Comparison of ENCODE assay signal across 8 mouse cellular contexts in genomic region chr15:102692991-102693411, GRCm38 (mm10). TPM values are rescaled to one million over a fixed set of nuclear protein-coding genes. Genes with fewer than 3 reads are reported as not detected.
DNase-seq lines count a peak whose midpoint lies in the region; ATAC-seq and TF ChIP-seq lines count a peak whose summit lies in the region.

No protein-coding gene starts in this region.

- H3K27me3 ChIP-seq in embryonic facial prominence, embryonic 11.5 days (ENCODE audit: control insufficient read depth, insufficient read depth, low read length), result peaks cover 49% of the 10 kb centered on the region
- H3K27me3 ChIP-seq in heart, embryonic 12.5 days (replicated peaks), result peaks cover 82% of the 10 kb centered on the region
- H3K27me3 ChIP-seq in kidney, embryonic 14.5 days (ENCODE audit: control insufficient read depth, insufficient read depth, low read length), result peaks cover 49% of the 10 kb centered on the region
- peaks cover 94% of the 10 kb centered on the region for H3K27me3 ChIP-seq in liver, embryonic 12.5 days (replicated peaks)
- peaks cover 30% of the 10 kb centered on the region for H3K27me3 ChIP-seq in midbrain, postnatal 0 days (ENCODE audit: insufficient read depth, low read length)
- peaks cover 16% of the 10 kb centered on the region; the same call in 1 of the 2 replicates for H3K27me3 ChIP-seq in stomach, postnatal 0 days (ENCODE audit: control insufficient read depth, insufficient read depth, low read length)

- WGBS in embryonic facial prominence, embryonic 11.5 days, result under 1% methylated on average over 32 of the region's 32 CpGs
- under 1% methylated on average over 32 of the region's 32 CpGs for WGBS in heart, embryonic 12.5 days
- under 1% methylated on average over 30 of the region's 32 CpGs for WGBS in kidney, embryonic 14.5 days
- under 1% methylated on average over 32 of the region's 32 CpGs for WGBS in liver, embryonic 12.5 days (ENCODE audit: insufficient replicate concordance)
- WGBS in midbrain, postnatal 0 days, result under 1% methylated on average over 32 of the region's 32 CpGs
- under 1% methylated on average over 27 of the region's 32 CpGs for WGBS in stomach, postnatal 0 days

- ATAC-seq in embryonic facial prominence, embryonic 11.5 days (replicated peaks; ENCODE audit: insufficient number of reproducible peaks, low FRiP score, low TSS enrichment, low read depth), result peak; percentile 79
- peak; percentile 45; the same call in 1 of the 2 replicates for ATAC-seq in heart, embryonic 12.5 days (ENCODE audit: insufficient number of reproducible peaks, low FRiP score)
- peak; percentile 79 for ATAC-seq in kidney, embryonic 14.5 days (ENCODE audit: low FRiP score, low TSS enrichment)
- peak; percentile 24; the same call in 1 of the 2 replicates for ATAC-seq in liver, embryonic 12.5 days
- peak; percentile 85 for ATAC-seq in midbrain, postnatal 0 days (ENCODE audit: low FRiP score)
- peak; percentile 54; the same call in 1 of the 2 replicates for ATAC-seq in stomach, postnatal 0 days (ENCODE audit: low FRiP score, low TSS enrichment)

- no peaks in the 10 kb centered on the region; the same call in 1 of the 2 replicates for H3K4me1 ChIP-seq in embryonic facial prominence, embryonic 11.5 days (ENCODE audit: control insufficient read depth, insufficient read depth, low read length)
- peaks cover 17% of the 10 kb centered on the region for H3K4me1 ChIP-seq in heart, embryonic 12.5 days (replicated peaks)
- peaks cover 14% of the 10 kb centered on the region for H3K4me1 ChIP-seq in kidney, embryonic 14.5 days (ENCODE audit: control insufficient read depth, insufficient read depth, low read length)
- peaks cover 12% of the 10 kb centered on the region for H3K4me1 ChIP-seq in liver, embryonic 12.5 days
- H3K4me1 ChIP-seq in midbrain, postnatal 0 days (ENCODE audit: insufficient read depth, low read length), result 0 out of 2 replicates have a peak, but pooled peaks cover 4% of the 10 kb centered on the region
- peaks cover 5% of the 10 kb centered on the region; the same call in 1 of the 2 replicates for H3K4me1 ChIP-seq in stomach, postnatal 0 days (replicated peaks; ENCODE audit: control insufficient read depth, insufficient read depth)

- peak; percentile 62 for DNase-seq in urinary bladder, postnatal 25 days (ENCODE audit: low spot score)
- DNase-seq in urinary bladder, postnatal 10 days (ENCODE audit: low spot score), result no peak
- peak; percentile 81 for DNase-seq in embryonic facial prominence, embryonic 11.5 days (ENCODE audit: low spot score)
- DNase-seq in midbrain, postnatal 0 days (ENCODE audit: low spot score), result peak; percentile 76
- DNase-seq in stomach, postnatal 0 days (ENCODE audit: low spot score), result peak; percentile 75

- H3K36me3 ChIP-seq in embryonic facial prominence, embryonic 11.5 days (replicated peaks; ENCODE audit: control insufficient read depth, insufficient read depth, low read depth, low read length), result no peaks in the 10 kb centered on the region
- H3K36me3 ChIP-seq in heart, embryonic 12.5 days, result no peaks in the 10 kb centered on the region
- no peaks in the 10 kb centered on the region for H3K36me3 ChIP-seq in kidney, embryonic 14.5 days (ENCODE audit: control insufficient read depth, insufficient read depth, low read length)
- H3K36me3 ChIP-seq in liver, embryonic 12.5 days, result no peaks in the 10 kb centered on the region
- no peaks in the 10 kb centered on the region for H3K36me3 ChIP-seq in midbrain, postnatal 0 days (ENCODE audit: insufficient read depth, low read length)
- no peaks in the 10 kb centered on the region for H3K36me3 ChIP-seq in stomach, postnatal 0 days (ENCODE audit: control insufficient read depth, insufficient read depth, low read length)

- no peak overlapping the region; the same call in 1 of the 2 replicates for H3K9ac ChIP-seq in embryonic facial prominence, embryonic 11.5 days (replicated peaks; ENCODE audit: low read length)
- peak overlapping the region; percentile 55 for H3K9ac ChIP-seq in heart, embryonic 12.5 days
- H3K9ac ChIP-seq in kidney, embryonic 14.5 days (ENCODE audit: low read depth, low read length), result peak overlapping the region; percentile 42; the same call in 1 of the 2 replicates
- H3K9ac ChIP-seq in liver, embryonic 12.5 days, result no peak overlapping the region
- H3K9ac ChIP-seq in midbrain, postnatal 0 days (replicated peaks; ENCODE audit: low read length, poor library complexity, severe bottlenecking), result peak overlapping the region; percentile 66
- peak overlapping the region; percentile 52 for H3K9ac ChIP-seq in stomach, postnatal 0 days (ENCODE audit: low read length)

- peak; percentile 91 for TF ChIP-seq CTCF in midbrain, postnatal 0 days (IDR thresholded peaks at IDR 0.05)
- peak; percentile 83 for TF ChIP-seq CTCF in stomach, postnatal 0 days (IDR thresholded peaks at IDR 0.05; ENCODE audit: low read depth)

- no peaks in the 10 kb centered on the region for H3K9me3 ChIP-seq in embryonic facial prominence, embryonic 11.5 days (replicated peaks; ENCODE audit: control insufficient read depth, low read length)
- no peaks in the 10 kb centered on the region for H3K9me3 ChIP-seq in heart, embryonic 12.5 days (replicated peaks)
- no peaks in the 10 kb centered on the region for H3K9me3 ChIP-seq in kidney, embryonic 14.5 days (ENCODE audit: control insufficient read depth, low read length)
- H3K9me3 ChIP-seq in liver, embryonic 12.5 days (replicated peaks), result no peaks in the 10 kb centered on the region
- no peaks in the 10 kb centered on the region for H3K9me3 ChIP-seq in midbrain, postnatal 0 days (ENCODE audit: low read length)
- no peaks in the 10 kb centered on the region for H3K9me3 ChIP-seq in stomach, postnatal 0 days (ENCODE audit: control insufficient read depth, low read length)

- peak overlapping the region; percentile 76 for H3K4me2 ChIP-seq in embryonic facial prominence, embryonic 11.5 days (ENCODE audit: low read depth, low read length)
- H3K4me2 ChIP-seq in heart, embryonic 12.5 days, result peak overlapping the region; percentile 93
- H3K4me2 ChIP-seq in kidney, embryonic 14.5 days (replicated peaks; ENCODE audit: low read depth, low read length), result peak overlapping the region; percentile 81
- H3K4me2 ChIP-seq in liver, embryonic 12.5 days, result peak overlapping the region; percentile 72
- H3K4me2 ChIP-seq in midbrain, postnatal 0 days (ENCODE audit: low read depth, low read length, poor library complexity, severe bottlenecking), result peak overlapping the region; percentile 63
- peak overlapping the region; percentile 92 for H3K4me2 ChIP-seq in stomach, postnatal 0 days (replicated peaks; ENCODE audit: low read depth)

- no peak for TF ChIP-seq EP300 in stomach, postnatal 0 days (optimal IDR thresholded peaks at IDR 0.05)

- no peak overlapping the region for H3K27ac ChIP-seq in embryonic facial prominence, embryonic 11.5 days (replicated peaks; ENCODE audit: low read depth, low read length)
- no peak overlapping the region for H3K27ac ChIP-seq in heart, embryonic 12.5 days (ENCODE audit: poor library complexity, severe bottlenecking)
- H3K27ac ChIP-seq in kidney, embryonic 14.5 days (ENCODE audit: low read depth, low read length), result no peak overlapping the region
- H3K27ac ChIP-seq in liver, embryonic 12.5 days, result no peak overlapping the region
- peak overlapping the region; percentile 89 for H3K27ac ChIP-seq in midbrain, postnatal 0 days (ENCODE audit: low read depth, low read length)
- H3K27ac ChIP-seq in stomach, postnatal 0 days (replicated peaks), result no peak overlapping the region

- H3K4me3 ChIP-seq in embryonic facial prominence, embryonic 11.5 days (ENCODE audit: low read depth, low read length), result peak overlapping the region; percentile 37
- H3K4me3 ChIP-seq in heart, embryonic 12.5 days, result peak overlapping the region; percentile 58
- H3K4me3 ChIP-seq in kidney, embryonic 14.5 days (ENCODE audit: low read length), result peak overlapping the region; percentile 50
- H3K4me3 ChIP-seq in liver, embryonic 12.5 days, result peak overlapping the region; percentile 51
- H3K4me3 ChIP-seq in midbrain, postnatal 0 days (ENCODE audit: low read depth, low read length), result peak overlapping the region; percentile 45
- peak overlapping the region; percentile 53 for H3K4me3 ChIP-seq in stomach, postnatal 0 days (ENCODE audit: low read depth, low read length)

RNA-seq across cellular contexts. Expression of gene Atp5g2, which starts 20.8 kb away (rescaled TPM):
- polyA plus RNA-seq in embryonic facial prominence, embryonic 11.5 days (2014; fragmentation: Nextera tagmentation; extraction: Ambion mirVana), result 60.4 and 79.9 TPM in 2 replicates
- polyA plus RNA-seq in heart, embryonic 12.5 days (2016; fragmentation: Nextera tagmentation; extraction: Ambion mirVana), result 73.0 and 88.2 TPM in 2 replicates
- 90.0 and 124 TPM in 2 replicates for polyA plus RNA-seq in kidney, embryonic 14.5 days (2014; fragmentation: Nextera tagmentation; extraction: Ambion mirVana)
- polyA plus RNA-seq in liver, embryonic 12.5 days (2016; fragmentation: Nextera tagmentation; extraction: Ambion mirVana), result 39.6 and 42.2 TPM in 2 replicates
- 187 and 348 TPM in 2 replicates for total RNA-seq in midbrain, postnatal 0 days (2014; rRNA removed)
- 54.4 and 76.5 TPM in 2 replicates for polyA plus RNA-seq in midbrain, postnatal 0 days (2015; fragmentation: Nextera tagmentation; extraction: Ambion mirVana)
- 66.6 and 71.4 TPM in 2 replicates for polyA plus RNA-seq in stomach, postnatal 0 days (2015; fragmentation: Nextera tagmentation; extraction: Ambion mirVana)

RNA-seq across cellular contexts. Expression of gene Calcoco1, which starts 29.0 kb away (rescaled TPM):
- polyA plus RNA-seq in embryonic facial prominence, embryonic 11.5 days (2014; fragmentation: Nextera tagmentation; extraction: Ambion mirVana), result 32.2 and 34.0 TPM in 2 replicates
- polyA plus RNA-seq in heart, embryonic 12.5 days (2016; fragmentation: Nextera tagmentation; extraction: Ambion mirVana), result 55.1 and 55.3 TPM in 2 replicates
- polyA plus RNA-seq in kidney, embryonic 14.5 days (2014; fragmentation: Nextera tagmentation; extraction: Ambion mirVana), result 26.1 and 41.3 TPM in 2 replicates
- 8.7 and 10.3 TPM in 2 replicates for polyA plus RNA-seq in liver, embryonic 12.5 days (2016; fragmentation: Nextera tagmentation; extraction: Ambion mirVana)
- 34.4 and 34.7 TPM in 2 replicates for total RNA-seq in midbrain, postnatal 0 days (2014; rRNA removed)
- polyA plus RNA-seq in midbrain, postnatal 0 days (2015; fragmentation: Nextera tagmentation; extraction: Ambion mirVana), result 27.1 and 27.2 TPM in 2 replicates
- 25.5 and 27.6 TPM in 2 replicates for polyA plus RNA-seq in stomach, postnatal 0 days (2015; fragmentation: Nextera tagmentation; extraction: Ambion mirVana)

Comparison
In these comparisons a context has a peak if more than half of its experiments do, and no peak if none do; other contexts are left out.
1. ATAC-seq: peak in every context shown above with its lines; median percentile 85 in midbrain, postnatal 0 days; 79 in embryonic facial prominence, embryonic 11.5 days; 79 in kidney, embryonic 14.5 days; 54 in stomach, postnatal 0 days; 45 in heart, embryonic 12.5 days; 24 in liver, embryonic 12.5 days.
2. H3K9ac ChIP-seq: peak in heart, embryonic 12.5 days (single experiment), kidney, embryonic 14.5 days (single experiment), midbrain, postnatal 0 days (single experiment) and stomach, postnatal 0 days (single experiment); none in embryonic facial prominence, embryonic 11.5 days (single experiment) and liver, embryonic 12.5 days (single experiment).
3. Peak in every context shown above with its lines, with median percentiles within 50 percentile points of each other: H3K4me2 ChIP-seq and H3K4me3 ChIP-seq.